Mouse (Mus musculus) liver, embryonic 14.5 days (tissue): ENCODE results near the gene Acvrl1. TPM values are rescaled to one million over a fixed set of nuclear protein-coding genes. Genes with fewer than 3 reads are reported as not detected.

Source experiments
- ATAC-seq: fragments of 200-750 bp; cut with Nextera tagmentation; 2 replicates; pipeline ENCODE4 v1.8.0; 2017; ENCODE audit warnings: moderate number of reproducible peaks, mild to moderate bottlenecking, moderate library complexity; ENCODE audit not compliant: insufficient read depth
- DNase-seq, 3 experiments: peaks; one replicate each; pipeline ENCODE4 v3.0.0-alpha.2; 2012 to 2013; ENCODE audit warnings: low read depth in 3 of 3, low spot score in 3 of 3
- H3K27ac ChIP-seq: fragments of 300-500 bp; sonication (generic); 2 replicates; pipeline ENCODE4 v1.5.1; 2014; ENCODE audit warnings: moderate library complexity, mild to moderate bottlenecking, control low read depth, inconsistent platforms
- H3K27me3 ChIP-seq: fragments of 300-500 bp; sonication (generic); 2 replicates; pipeline ENCODE4 v1.6.1; 2014; ENCODE audit warnings: mild to moderate bottlenecking, low read length, moderate library complexity; ENCODE audit not compliant: control insufficient read depth, insufficient read depth
- H3K36me3 ChIP-seq: fragments of 300-500 bp; sonication (generic); replicated peaks from 2 replicates; pipeline ENCODE4 v1.6.1; 2014; ENCODE audit warnings: low read depth; ENCODE audit not compliant: control insufficient read depth, insufficient read depth
- H3K4me1 ChIP-seq, 2 experiments: fragments of 200-500 bp in 1 of 2; fragments of 300-500 bp in 1 of 2; sonication (generic) in 1 of 2; replicated peaks; 2 replicates each; pipeline ENCODE4 v1.6.1; 2012 to 2014; ENCODE audit warnings: antibody characterized with exemption in 1 of 2, inconsistent platforms in 1 of 2, low read length in 1 of 2; ENCODE audit not compliant: control insufficient read depth in 2 of 2, insufficient read depth in 2 of 2
- H3K4me2 ChIP-seq: fragments of 300-500 bp; sonication (generic); 2 replicates; pipeline ENCODE4 v1.6.1; 2014; ENCODE audit warnings: low read depth, mild to moderate bottlenecking, control low read depth, moderate library complexity
- H3K4me3 ChIP-seq, 2 experiments: fragments of 200-500 bp in 1 of 2; fragments of 300-500 bp in 1 of 2; sonication (generic) in 1 of 2; 2 replicates each; pipeline ENCODE4 v1.5.1; 2012 to 2014; ENCODE audit warnings: low read depth in 2 of 2, low read length in 2 of 2, mild to moderate bottlenecking in 2 of 2, control low read depth in 1 of 2, inconsistent platforms in 1 of 2, moderate library complexity in 1 of 2; ENCODE audit not compliant: insufficient read depth in 1 of 2
- H3K9ac ChIP-seq: fragments of 300-500 bp; sonication (generic); replicated peaks from 2 replicates; pipeline ENCODE4 v1.6.1; 2014; ENCODE audit warnings: mild to moderate bottlenecking, control low read depth, moderate library complexity
- H3K9me3 ChIP-seq: fragments of 300-500 bp; sonication (generic); 2 replicates; pipeline ENCODE4 v1.6.1; 2016; ENCODE audit warnings: low read length, mixed read lengths; ENCODE audit not compliant: control insufficient read depth
- CTCF ChIP-seq: IDR thresholded peaks from 2 replicates; pipeline ENCODE4 v1.5.1; 2016; ENCODE audit warnings: antibody characterized with exemption, low read depth, control low read depth
- EP300 ChIP-seq: IDR thresholded peaks from 2 replicates; pipeline ENCODE4 v1.6.1; 2016; ENCODE audit warnings: antibody characterized with exemption, low read depth
- WGBS: fragments of 180-500 bp; shearing (Covaris S2); extraction: QIAGEN DNeasy Blood & Tissue Kit; methylation state at CpG from one replicate; pipeline ENCODE4 v1.1.7; 2014; ENCODE audit not compliant: insufficient replicate concordance; 5-methylcytosine and 5-hydroxymethylcytosine counted together
- polyA plus RNA-seq, 2 experiments: library from polyadenylated mRNA; depleted of rRNA in 1 of 2; stranded (reverse) in 1 of 2; unstranded in 1 of 2; fragments of >200 nt; fragmentation: Nextera tagmentation in 1 of 2; extraction: Ambion mirVana in 1 of 2; gene quantifications; 2 replicates each; pipeline versions ENCODE4 v1.2.1 to v1.2.3; 2012 to 2014

Acvrl1 gene
- polyA plus RNA-seq, 2 experiments: 1.1 to 1.3 TPM

GRCm38 (mm10) chr15:101175613-101176283, 47.4 kb downstream of the Acvrl1 start:
- ATAC-seq: no peak
- Histone ChIP-seq H3K36me3 (no peaks in the 10 kb centered on the region), H3K9me3 (no peaks in the 10 kb centered on the region), H3K4me3 (peak overlapping the region; percentile 5 to 73; a peak in 1 of 4 replicates), H3K4me1 (peaks cover 15 to 31% of the 10 kb centered on the region in 2 experiments; a peak in 3 of 4 replicates), H3K27ac (no peak overlapping the region), H3K27me3 (peaks cover 11% of the 10 kb centered on the region; the same call in 1 of the 2 replicates), H3K9ac (no peak overlapping the region), H3K4me2 (peak overlapping the region; percentile 69)
- 11% methylated on average over 17 of the region's 17 CpGs for WGBS
- no peak for DNase-seq
- TF ChIP-seq CTCF (no peak), EP300 (no peak)

- no peak for TF ChIP-seq EP300
- no peak for TF ChIP-seq CTCF
- Histone ChIP-seq H3K4me1 (peaks cover 15 to 28% of the 10 kb centered on the region in 2 experiments; a peak in 3 of 4 replicates), H3K4me2 (peak overlapping the region; percentile 69), H3K9ac (no peak overlapping the region), H3K9me3 (no peaks in the 10 kb centered on the region), H3K27ac (no peak overlapping the region), H3K27me3 (peaks cover 11% of the 10 kb centered on the region; the same call in 1 of the 2 replicates), H3K36me3 (no peaks in the 10 kb centered on the region), H3K4me3 (no peak overlapping the region)
- 9% methylated on average over 3 of the region's 3 CpGs for WGBS
- ATAC-seq (no peak), DNase-seq (no peak)
These were observed 48.0 kb downstream of the Acvrl1 start for GRCm38 (mm10) chr15:101176284-101176680.

GRCm38 (mm10) chr15:101176795-101177691, 48.7 kb downstream of the Acvrl1 start:
- no peak for TF ChIP-seq EP300
- no peak for TF ChIP-seq CTCF
- peak in 2 of 3 experiments; percentile 32 to 35 for DNase-seq
- Histone ChIP-seq H3K4me1 (peaks cover 15 to 28% of the 10 kb centered on the region in 2 experiments; a peak in 3 of 4 replicates), H3K9me3 (no peaks in the 10 kb centered on the region), H3K27ac (no peak overlapping the region), H3K4me3 (no peak overlapping the region), H3K9ac (no peak overlapping the region), H3K4me2 (peak overlapping the region; percentile 69), H3K36me3 (no peaks in the 10 kb centered on the region), H3K27me3 (peaks cover 11% of the 10 kb centered on the region; the same call in 1 of the 2 replicates)
- WGBS: 9% methylated on average over 8 of the region's 8 CpGs
- peak; percentile 44; the same call in 1 of the 2 replicates for ATAC-seq

GRCm38 (mm10) chr15:101180363-101181105, 52.2 kb downstream of the Acvrl1 start:
- Histone ChIP-seq H3K4me1 (peaks cover 12 to 25% of the 10 kb centered on the region in 2 experiments; a peak in 3 of 4 replicates), H3K27ac (no peak overlapping the region), H3K27me3 (no peaks in the 10 kb centered on the region), H3K4me3 (no peak overlapping the region), H3K9me3 (no peaks in the 10 kb centered on the region), H3K9ac (no peak overlapping the region), H3K4me2 (no peak overlapping the region), H3K36me3 (no peaks in the 10 kb centered on the region)
- ATAC-seq (no peak), DNase-seq (no peak)
- no peak for TF ChIP-seq CTCF
- TF ChIP-seq EP300: no peak
- 45% methylated on average over 15 of the region's 15 CpGs for WGBS
